Mouse (Mus musculus): ENCODE results near the gene Sds.

DNA sequence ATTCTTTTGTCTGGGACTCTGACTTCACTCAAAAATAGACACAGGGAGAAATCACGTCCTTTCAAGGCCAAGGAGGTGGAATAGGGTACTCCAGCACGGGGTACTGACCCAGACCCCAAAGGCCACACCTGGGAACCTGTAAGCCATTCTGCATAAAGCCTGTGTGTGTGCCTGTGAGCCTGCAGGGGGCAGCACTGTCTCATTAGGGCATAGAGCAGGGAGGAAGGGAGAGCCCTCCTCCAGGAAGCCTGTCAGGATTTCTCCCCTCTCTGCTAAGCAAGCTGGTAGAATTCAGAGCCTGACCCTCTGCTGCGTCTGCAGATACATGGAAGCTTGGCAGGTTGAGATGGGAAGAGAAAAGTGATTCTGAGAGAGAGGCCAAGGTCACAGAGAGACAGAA lies 46.3 kb downstream of the Sds start:
- TF ChIP-seq CTCF (conservative IDR thresholded peaks at IDR 0.05; ENCODE audit: low read length) (peak; percentile 80), POU5F1 (IDR thresholded peaks at IDR 0.05; ENCODE audit: borderline replicate concordance, low read length) (no peak), NANOG (IDR thresholded peaks at IDR 0.05; ENCODE audit: borderline replicate concordance, low read length) (no peak)

Data from E14TG2a.4 (cell line).